Mouse (Mus musculus) left cerebral cortex, postnatal 14 days (tissue): Measurements from ENCODE around the gene Itga10. TPM values are rescaled to one million over a fixed set of nuclear protein-coding genes. Genes with fewer than 3 reads are reported as not detected.

Experiments
- DNase-seq, 2 experiments: peaks; one replicate each; pipeline ENCODE4 v3.0.0; 2021 to 2022; ENCODE audit warnings: low spot score in 2 of 2, mixed read lengths in 1 of 2
- intact Hi-C: fragments of 180-260 bp; cut with DNase I; formaldehyde crosslinking; loops from one replicate; pipeline ENCODE4 v1.15.1; 2025
- total RNA-seq, 2 experiments: library from RNA; stranded (reverse); gene quantifications; 2 replicates each; pipeline ENCODE4 v1.2.3; 2021

Gene Itga10
- total RNA-seq, 2 experiments from 2014 or later: 1.5 to 2.5 TPM

DNA sequence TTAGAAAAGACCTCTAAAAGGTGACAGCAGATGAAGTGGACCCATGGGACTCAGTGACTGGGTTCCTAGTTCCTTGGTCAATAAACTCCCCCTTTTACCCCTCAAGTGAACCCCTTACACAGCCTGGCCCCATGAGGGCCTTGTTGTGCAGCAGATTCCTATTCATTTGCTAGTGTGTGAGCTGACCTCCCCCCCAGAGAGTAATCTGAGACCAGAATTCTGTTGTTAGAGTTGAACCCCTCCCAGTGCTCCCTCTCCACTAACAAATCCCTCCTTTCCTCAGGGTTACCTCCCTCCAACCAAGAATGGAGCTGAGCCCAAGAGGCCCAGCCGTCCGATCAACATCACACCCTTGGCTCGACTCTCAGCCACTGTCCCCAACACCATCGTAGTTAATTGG is 55.6 kb downstream of the Itga10 start:
- intact Hi-C loops: no loop called here

DNA sequence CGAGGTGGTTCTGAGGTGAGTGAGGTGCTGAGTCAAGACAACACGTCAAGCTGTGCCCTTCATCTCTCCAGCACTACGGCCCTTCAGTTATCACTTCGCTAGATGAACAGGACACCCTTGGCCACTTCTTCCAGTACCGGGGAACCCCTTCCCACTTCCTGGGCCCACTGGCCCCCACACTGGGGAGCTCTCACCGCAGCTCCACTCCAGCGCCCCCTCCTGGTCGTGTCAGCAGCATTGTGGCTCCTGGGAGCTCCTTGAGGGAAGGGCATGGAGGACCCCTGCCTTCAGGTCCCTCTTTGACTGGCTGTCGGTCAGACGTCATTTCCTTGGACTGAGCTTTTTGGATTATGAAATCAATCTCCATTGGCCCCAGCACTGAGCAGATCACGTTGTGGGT is 59.4 kb downstream of the Itga10 start:
- DNase-seq: no peak
- intact Hi-C loops: loop anchor here (5.0 kb wide), 1 partner anchor 157 kb away; no protein-coding TSS in a partner anchor

More for the DNA sequence above, 55.6 kb downstream of the Itga10 start:
- no peak for DNase-seq

DNA sequence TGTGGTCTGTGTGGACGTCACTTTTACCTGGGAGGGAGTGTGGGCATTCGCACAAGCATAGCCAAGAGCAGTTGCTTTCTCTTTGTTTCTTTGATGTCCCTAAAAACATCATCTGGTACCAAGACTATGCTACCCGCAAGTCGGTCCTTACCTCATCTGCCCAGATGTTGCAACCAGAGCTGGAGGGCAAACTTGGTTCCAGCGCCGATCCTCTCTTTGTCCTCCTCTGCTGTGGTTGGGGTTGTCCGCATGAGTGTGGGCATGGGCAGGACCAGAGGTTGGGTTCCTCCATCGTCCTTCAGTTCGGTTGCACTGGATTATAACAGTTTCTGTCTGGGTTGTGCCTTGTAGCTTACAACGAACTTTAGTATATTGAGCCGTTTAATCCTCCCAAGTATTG is 60.8 kb downstream of the Itga10 start:
- intact Hi-C loops: loop anchor here (5.0 kb wide), 1 partner anchor 159 kb away; no protein-coding TSS in a partner anchor
- DNase-seq: no peak

DNA sequence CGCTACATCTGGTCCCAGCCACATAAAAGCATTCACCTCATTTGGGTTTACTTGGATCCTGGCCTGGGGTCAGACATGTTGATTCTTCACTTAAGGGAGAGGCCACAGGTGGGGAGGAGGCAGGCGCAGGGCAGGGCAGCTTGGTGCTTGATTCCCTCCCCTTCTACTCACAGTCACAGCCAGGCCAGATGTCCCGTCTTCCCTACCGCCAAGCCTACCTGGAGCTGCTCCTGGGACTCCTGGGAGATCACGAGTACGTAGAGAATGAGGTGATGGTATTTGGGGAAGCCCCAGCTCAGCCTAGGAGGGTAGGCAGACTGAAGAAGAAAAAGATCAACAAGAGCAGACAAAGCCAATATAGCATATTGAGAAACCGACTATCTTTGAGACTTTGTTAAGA is 61.6 kb downstream of the Itga10 start:
- no peak for DNase-seq
- intact Hi-C loops: loop anchor here (5.0 kb wide), 1 partner anchor 160 kb away; no protein-coding TSS in a partner anchor

DNA sequence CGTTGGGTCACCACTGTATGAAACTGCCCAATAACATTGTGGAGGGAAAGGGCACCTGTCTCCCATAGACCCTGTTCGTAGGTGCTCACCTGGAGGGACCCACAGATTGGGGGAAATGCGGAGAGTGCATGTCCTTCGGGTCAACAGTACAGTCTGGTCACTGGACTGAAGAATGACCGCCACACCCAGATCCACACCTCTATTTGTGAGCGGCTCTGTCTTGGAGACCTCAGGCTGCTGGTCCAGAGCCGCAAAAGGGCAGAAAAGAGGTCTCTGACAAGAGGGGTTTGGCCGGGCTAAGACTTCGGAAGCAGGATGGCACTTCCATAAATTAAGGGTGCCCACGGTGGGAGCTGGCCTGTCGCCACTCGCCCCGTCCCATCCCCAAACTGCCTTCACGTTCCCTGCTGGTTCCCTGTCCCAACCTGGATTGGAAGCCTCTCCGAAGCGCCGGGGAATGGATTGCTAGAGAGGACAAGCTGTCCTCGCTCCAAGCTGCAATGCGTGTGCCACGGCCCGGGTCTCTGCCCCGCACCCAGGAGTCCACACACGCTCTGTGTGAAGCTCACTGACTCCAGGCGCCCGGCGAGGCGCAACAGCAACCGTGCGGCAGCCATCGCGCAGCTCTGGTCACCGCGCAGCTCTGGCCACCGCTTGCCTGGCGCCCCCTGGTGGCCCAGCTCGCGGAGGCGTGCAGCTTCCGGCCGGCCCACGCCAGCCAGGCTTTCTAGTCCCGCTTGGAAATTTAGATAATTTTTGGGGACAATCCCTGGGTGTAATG is 62.7 kb downstream of the Itga10 start, which contains the start of gene Nudt17:
Gene Nudt17 (minus strand): TSS at position 660 of the 781 bp plus-strand sequence.
- peak; percentile 79 to 84 for DNase-seq
- intact Hi-C loops: loop anchor here (5.0 kb wide), 1 partner anchor 161 kb away; no protein-coding TSS in a partner anchor

DNA sequence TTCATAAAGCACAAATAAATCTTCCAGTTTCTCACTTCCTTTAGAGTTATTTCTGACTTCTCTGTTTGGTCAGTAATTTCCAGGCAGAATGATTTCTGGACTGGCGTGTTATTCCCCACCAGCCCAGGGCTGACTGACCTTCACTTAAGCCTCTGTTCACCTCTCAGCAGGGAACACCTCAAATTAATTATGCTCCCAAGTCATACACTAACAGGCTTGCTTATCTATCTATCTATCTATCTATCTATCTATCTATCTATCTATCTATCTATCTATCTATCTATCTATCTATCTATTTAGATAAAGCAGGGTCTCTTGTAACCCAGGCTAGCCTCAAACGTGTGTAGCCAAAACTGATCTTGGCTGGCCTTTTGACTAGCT is 63.3 kb downstream of the Itga10 start:
- no peak for DNase-seq
- intact Hi-C loops: loop anchor here (5.0 kb wide), 1 partner anchor 161 kb away; no protein-coding TSS in a partner anchor

Other genes starting within 250 kb of the Itga10 start
- not detected for gene BC107364, start 193.3 kb upstream of the Itga10 start, total RNA-seq
- gene Hfe2, start 120.4 kb upstream of the Itga10 start, total RNA-seq: under 1 TPM; 0.18 to 0.42 TPM
- 10 to 100 TPM; 26.9 to 36.8 TPM for gene Txnip, start 87.6 kb upstream of the Itga10 start, total RNA-seq
- gene Gm16253, start 68.6 kb upstream of the Itga10 start, total RNA-seq: not detected
- gene Polr3gl, start 51.4 kb upstream of the Itga10 start, total RNA-seq: 10 to 100 TPM; 26.6 to 29.7 TPM
- gene Ankrd34a, start 48.9 kb upstream of the Itga10 start, total RNA-seq: 10 to 100 TPM; 69.9 to 72.6 TPM
- gene Lix1l, start 44.4 kb upstream of the Itga10 start, total RNA-seq: 10 to 100 TPM; 22.1 to 24.8 TPM
- gene Rbm8a, start 15.7 kb upstream of the Itga10 start, total RNA-seq: 10 to 100 TPM; 40.1 to 41.5 TPM
- gene Pex11b, start 10.2 kb upstream of the Itga10 start, total RNA-seq: 10 to 100 TPM; 49.2 to 49.7 TPM
- gene Gm42957, start 10.1 kb upstream of the Itga10 start, total RNA-seq: under 1 TPM; 0.40 to 0.44 TPM
- 1 to 10 TPM; 4.6 to 7.6 TPM for gene Ankrd35, start 24.5 kb downstream of the Itga10 start, total RNA-seq
- 10 to 100 TPM; 17.6 to 22.7 TPM for gene Pias3, start 50.8 kb downstream of the Itga10 start, total RNA-seq
- 1 to 10 TPM; 5.7 to 6.6 TPM for gene Nudt17, start 63.0 kb downstream of the Itga10 start, total RNA-seq
- 10 to 100 TPM; 25.5 to 27.7 TPM for gene Polr3c, start 82.0 kb downstream of the Itga10 start, total RNA-seq
- gene Rnf115, start 82.1 kb downstream of the Itga10 start, total RNA-seq: 10 to 100 TPM; 72.8 to 76.7 TPM
- not detected for gene Pdzk1, start 183.7 kb downstream of the Itga10 start, total RNA-seq
- not detected for gene Cd160, start 183.8 kb downstream of the Itga10 start, total RNA-seq